Comparison of ENCODE assay signal across 12 mouse cellular contexts in the genomic region with DNA sequence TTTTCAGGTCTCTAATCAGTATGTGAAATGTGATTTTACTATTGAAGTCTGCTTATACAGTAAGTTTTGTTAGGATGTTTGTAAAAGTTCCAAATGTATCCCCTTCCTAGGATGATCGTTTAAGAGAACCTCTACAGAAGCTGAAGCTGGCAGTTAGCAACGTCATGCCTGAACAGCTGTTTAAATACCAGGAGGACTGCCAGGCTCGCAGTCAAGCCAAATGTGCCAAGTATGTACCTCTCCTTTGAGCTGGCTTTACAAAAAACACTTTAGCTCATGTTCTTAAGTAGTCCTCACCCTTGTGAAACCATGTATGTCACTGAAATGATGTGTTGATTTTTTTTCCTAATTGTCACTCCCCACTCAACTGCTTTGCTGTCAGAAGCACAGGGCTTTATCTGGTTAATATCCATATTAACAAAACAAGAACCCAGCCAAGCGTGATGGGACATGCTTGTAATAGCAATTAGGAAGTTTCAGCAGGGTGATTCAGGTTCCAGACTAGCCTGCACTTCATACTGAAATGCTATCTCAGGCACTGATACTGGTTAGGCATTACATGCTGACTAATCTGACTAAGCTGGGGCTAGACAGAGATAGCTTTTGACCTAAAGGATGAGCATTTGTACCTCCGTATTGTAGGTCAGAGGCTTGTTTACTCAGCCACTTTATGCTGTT. TPM values are rescaled to one million over a fixed set of nuclear protein-coding genes. Genes with fewer than 3 reads are reported as not detected.
DNase-seq lines count a peak whose midpoint lies in the region; ATAC-seq lines count a peak whose summit lies in the region.
"Had no signal": no experiment of that assay in that cellular context is flagged by ENCODE, and none has a peak within 500 bp of the region (broad histone marks: within the 10 kb centered on the region; RNA-seq: fewer than 3 reads in every experiment).

No protein-coding gene starts in this region.

- no peaks in the 10 kb centered on the region for H3K9me3 ChIP-seq in embryonic facial prominence, embryonic 14.5 days (ENCODE audit: control insufficient read depth, low read length)
- H3K9me3 ChIP-seq in embryonic facial prominence, embryonic 10.5 days, result no peaks in the 10 kb centered on the region
- H3K9me3 ChIP-seq: heart, embryonic 13.5 days had no signal

- WGBS in embryonic facial prominence, embryonic 14.5 days, result 76% methylated on average over 5 of the region's 5 CpGs
- 90% methylated on average over 5 of the region's 5 CpGs for WGBS in embryonic facial prominence, embryonic 10.5 days

- no peaks in the 10 kb centered on the region for H3K4me1 ChIP-seq in embryonic facial prominence, embryonic 14.5 days (ENCODE audit: control insufficient read depth, insufficient read depth, low read length)
- no peaks in the 10 kb centered on the region for H3K4me1 ChIP-seq in embryonic facial prominence, embryonic 10.5 days
- H3K4me1 ChIP-seq: heart, embryonic 13.5 days had no signal

- ATAC-seq in embryonic facial prominence, embryonic 14.5 days (ENCODE audit: low read depth), result no peak

- no peak overlapping the region for H3K9ac ChIP-seq in embryonic facial prominence, embryonic 14.5 days (ENCODE audit: low read depth, low read length)
- H3K9ac ChIP-seq: heart, embryonic 13.5 days had no signal

- H3K4me3 ChIP-seq in embryonic facial prominence, embryonic 14.5 days (ENCODE audit: low read depth, low read length), result no peak overlapping the region
- no peak overlapping the region for H3K4me3 ChIP-seq in embryonic facial prominence, embryonic 10.5 days
- H3K4me3 ChIP-seq: heart, embryonic 13.5 days had no signal

- H3K27ac ChIP-seq in embryonic facial prominence, embryonic 14.5 days (replicated peaks; ENCODE audit: low read depth, low read length), result no peak overlapping the region
- no peak overlapping the region for H3K27ac ChIP-seq in embryonic facial prominence, embryonic 10.5 days (replicated peaks)
- H3K27ac ChIP-seq: heart, embryonic 13.5 days; kidney, postnatal 0 days had no signal

- peaks cover 76% of the 10 kb centered on the region for H3K36me3 ChIP-seq in embryonic facial prominence, embryonic 14.5 days (ENCODE audit: control insufficient read depth, insufficient read depth, low read length)
- peaks cover 91% of the 10 kb centered on the region for H3K36me3 ChIP-seq in embryonic facial prominence, embryonic 10.5 days (replicated peaks)

- H3K27me3 ChIP-seq in embryonic facial prominence, embryonic 14.5 days (replicated peaks; ENCODE audit: control insufficient read depth, insufficient read depth, low read length), result no peaks in the 10 kb centered on the region
- no peaks in the 10 kb centered on the region for H3K27me3 ChIP-seq in embryonic facial prominence, embryonic 10.5 days (replicated peaks; ENCODE audit: low read depth, poor library complexity, severe bottlenecking)
- H3K27me3 ChIP-seq: heart, embryonic 13.5 days had no signal

- H3K4me2 ChIP-seq in embryonic facial prominence, embryonic 14.5 days (ENCODE audit: low read depth, low read length), result no peak overlapping the region
- H3K4me2 ChIP-seq: heart, embryonic 13.5 days had no signal

- DNase-seq in embryonic facial prominence, embryonic 14.5 days (ENCODE audit: low spot score), result peak; percentile 36
- DNase-seq in embryonic facial prominence, embryonic 10.5 days (ENCODE audit: low spot score), result no peak
- peak; percentile 14 for DNase-seq in layer of hippocampus, adult 9-11 months
- no peak for DNase-seq in layer of hippocampus, adult 11-12 months (ENCODE audit: low spot score)
- DNase-seq in kidney, adult 8-10 months, result peak; percentile 28 to 31
- DNase-seq in retina, embryonic 14.5 days (ENCODE audit: low spot score), result peak; percentile 63
- DNase-seq in right cerebral cortex, postnatal 25 days, result no peak
- no peak for DNase-seq in thymus, adult 18-20 months
- DNase-seq: cerebellum, postnatal 36 days; left cerebral cortex, postnatal 4 days had no signal

RNA-seq across cellular contexts. Expression of gene Ubn2, which starts 48.1 kb away (rescaled TPM):
- 10.0 and 13.8 TPM in 2 replicates for polyA plus RNA-seq in embryonic facial prominence, embryonic 14.5 days (2014; fragmentation: Nextera tagmentation; extraction: Ambion mirVana)
- 14.9 and 16.8 TPM in 2 replicates for polyA plus RNA-seq in embryonic facial prominence, embryonic 10.5 days (2016; fragmentation: Nextera tagmentation; extraction: Ambion mirVana)

RNA-seq across cellular contexts. Expression of gene Fmc1, which starts 51.5 kb away (rescaled TPM):
- 92.8 and 93.8 TPM in 2 replicates for polyA plus RNA-seq in embryonic facial prominence, embryonic 14.5 days (2014; fragmentation: Nextera tagmentation; extraction: Ambion mirVana)
- 97.6 and 102 TPM in 2 replicates for polyA plus RNA-seq in embryonic facial prominence, embryonic 10.5 days (2016; fragmentation: Nextera tagmentation; extraction: Ambion mirVana)

Comparison
In these comparisons a context has a peak if more than half of its experiments do, and no peak if none do; other contexts are left out.
1. DNase-seq: peak in embryonic facial prominence, embryonic 14.5 days (single experiment), layer of hippocampus, adult 9-11 months (single experiment), kidney, adult 8-10 months (2 of 2) and retina, embryonic 14.5 days (single experiment); none in embryonic facial prominence, embryonic 10.5 days (single experiment), layer of hippocampus, adult 11-12 months (single experiment), right cerebral cortex, postnatal 25 days (single experiment) and thymus, adult 18-20 months (0 of 2).